In genomic region chr12:101919847-101920246, GRCm38 (mm10) we compare ENCODE assay signal across 25 mouse cellular contexts. TPM values are rescaled to one million over a fixed set of nuclear protein-coding genes. Genes with fewer than 3 reads are reported as not detected.
DNase-seq lines count a peak whose midpoint lies in the region; ATAC-seq and TF ChIP-seq lines count a peak whose summit lies in the region.
"Had no signal": no experiment of that assay in that cellular context is flagged by ENCODE, and none has a peak within 500 bp of the region (broad histone marks: within the 10 kb centered on the region; RNA-seq: fewer than 3 reads in every experiment).

No protein-coding gene starts in this region.

- DNase-seq in adrenal gland, postnatal 10 days: peak; percentile 53
- DNase-seq in adrenal gland, adult 8-10 months: no peak
- DNase-seq in liver, adult 2 months (ENCODE audit: extremely low read depth, low read depth, low spot score): peak; percentile 56
- no peak for DNase-seq in liver, embryonic 11.5 days (ENCODE audit: low spot score)
- DNase-seq: B cell, adult 2 months; cerebellum, adult 18-20 months; cerebellum, adult 9-10 months; cerebellum, postnatal 14 days; gastrocnemius, postnatal 25 days; heart, adult 18-20 months; heart, postnatal 14 days; heart, postnatal 4 days; kidney, adult 18-20 months had no signal

- WGBS in liver, adult 2 months: 22% methylated on average over 3 of the region's 3 CpGs
- 85% methylated on average over 3 of the region's 3 CpGs for WGBS in liver, embryonic 11.5 days
- WGBS in small intestine, adult 2 months: 84% methylated on average over 3 of the region's 3 CpGs
- WGBS in heart, embryonic 12.5 days: 77% methylated on average over 3 of the region's 3 CpGs

- ATAC-seq in liver, embryonic 11.5 days (replicated peaks; ENCODE audit: low FRiP score): no peak
- no peak for ATAC-seq in heart, embryonic 12.5 days (ENCODE audit: insufficient number of reproducible peaks, low FRiP score)
- ATAC-seq: forebrain, embryonic 15.5 days; hindbrain, postnatal 0 days; inflammation-experienced regulatory T-cells, adult 6 months; intestine, embryonic 16.5 days; Patski had no signal

- no peak for TF ChIP-seq POLR2A in liver, adult 2 months (IDR thresholded peaks at IDR 0.05; ENCODE audit: extremely low read depth, insufficient read depth, low read length)
- TF ChIP-seq POLR2A in small intestine, adult 2 months (IDR thresholded peaks at IDR 0.05; ENCODE audit: low read depth, low read length): no peak

- no peak overlapping the region for H3K4me2 ChIP-seq in liver, embryonic 11.5 days
- H3K4me2 ChIP-seq in heart, embryonic 12.5 days: no peak overlapping the region
- H3K4me2 ChIP-seq: forebrain, embryonic 12.5 days; forebrain, embryonic 15.5 days; heart, embryonic 13.5 days; hindbrain, embryonic 14.5 days had no signal

- no peaks in the 10 kb centered on the region for H3K4me1 ChIP-seq in liver, adult 2 months (ENCODE audit: control insufficient read depth, insufficient read depth, low read length)
- no peaks in the 10 kb centered on the region for H3K4me1 ChIP-seq in liver, embryonic 11.5 days (replicated peaks; ENCODE audit: control insufficient read depth, insufficient read depth, low read length)
- no peaks in the 10 kb centered on the region for H3K4me1 ChIP-seq in small intestine, adult 2 months (ENCODE audit: control insufficient read depth, insufficient read depth, insufficient read length, low read length)
- no peaks in the 10 kb centered on the region for H3K4me1 ChIP-seq in heart, embryonic 12.5 days (replicated peaks)
- H3K4me1 ChIP-seq: forebrain, embryonic 12.5 days; forebrain, embryonic 15.5 days; heart, embryonic 13.5 days had no signal

- H3K27me3 ChIP-seq in liver, adult 2 months (ENCODE audit: control insufficient read depth, insufficient read depth, low read length): no peaks in the 10 kb centered on the region
- no peaks in the 10 kb centered on the region for H3K27me3 ChIP-seq in liver, embryonic 11.5 days (replicated peaks; ENCODE audit: control insufficient read depth, insufficient read depth, low read length)
- no peaks in the 10 kb centered on the region for H3K27me3 ChIP-seq in small intestine, adult 2 months (ENCODE audit: control insufficient read depth, insufficient read depth, low read length)
- H3K27me3 ChIP-seq in heart, embryonic 12.5 days (replicated peaks): no peaks in the 10 kb centered on the region
- H3K27me3 ChIP-seq: CH12.LX; forebrain, embryonic 12.5 days; forebrain, embryonic 15.5 days; heart, embryonic 13.5 days; Patski had no signal

- no peaks in the 10 kb centered on the region for H3K79me2 ChIP-seq in liver, adult 2 months (ENCODE audit: control insufficient read depth, insufficient read depth, low read length)

- no peaks in the 10 kb centered on the region for H3K9me3 ChIP-seq in liver, embryonic 11.5 days (ENCODE audit: control insufficient read depth, low read length)
- H3K9me3 ChIP-seq in heart, embryonic 12.5 days (replicated peaks): no peaks in the 10 kb centered on the region
- H3K9me3 ChIP-seq: forebrain, embryonic 12.5 days; forebrain, embryonic 15.5 days; G1E; heart, embryonic 13.5 days had no signal

- no peak for TF ChIP-seq CTCF in liver, adult 2 months (IDR thresholded peaks at IDR 0.05; ENCODE audit: low read depth, low read length)
- TF ChIP-seq CTCF in small intestine, adult 2 months (IDR thresholded peaks at IDR 0.05; ENCODE audit: extremely low read depth, insufficient read length, insufficient replicate concordance, low read depth, low read length): peak; percentile 6; the same call in 1 of the 2 replicates

- no peak overlapping the region for H3K4me3 ChIP-seq in liver, adult 2 months (ENCODE audit: insufficient read depth, low read depth, low read length)
- H3K4me3 ChIP-seq in liver, embryonic 11.5 days (ENCODE audit: low read depth, low read length): no peak overlapping the region
- H3K4me3 ChIP-seq in small intestine, adult 2 months (ENCODE audit: low read depth, low read length): no peak overlapping the region
- H3K4me3 ChIP-seq in heart, embryonic 12.5 days: no peak overlapping the region
- H3K4me3 ChIP-seq: forebrain, embryonic 12.5 days; forebrain, embryonic 15.5 days; heart, embryonic 13.5 days had no signal

- no peak overlapping the region for H3K9ac ChIP-seq in liver, adult 2 months (ENCODE audit: low read depth, low read length)
- H3K9ac ChIP-seq in liver, embryonic 11.5 days (ENCODE audit: low read depth, low read length): no peak overlapping the region
- no peak overlapping the region for H3K9ac ChIP-seq in heart, embryonic 12.5 days
- H3K9ac ChIP-seq: forebrain, embryonic 12.5 days; forebrain, embryonic 15.5 days; heart, embryonic 13.5 days; hindbrain, embryonic 14.5 days had no signal

- peaks cover 16% of the 10 kb centered on the region for H3K36me3 ChIP-seq in liver, adult 2 months (ENCODE audit: control insufficient read depth, insufficient read depth, low read length)
- H3K36me3 ChIP-seq in liver, embryonic 11.5 days (ENCODE audit: control insufficient read depth, insufficient read depth, low read length): peaks cover 3% of the 10 kb centered on the region
- peaks cover 9% of the 10 kb centered on the region; the same call in 1 of the 2 replicates for H3K36me3 ChIP-seq in small intestine, adult 2 months (ENCODE audit: control insufficient read depth, insufficient read depth, low read length)
- peaks cover 21% of the 10 kb centered on the region for H3K36me3 ChIP-seq in heart, embryonic 12.5 days

- H3K27ac ChIP-seq in liver, adult 2 months (replicated peaks; ENCODE audit: insufficient read depth, low read depth, low read length): no peak overlapping the region
- no peak overlapping the region for H3K27ac ChIP-seq in liver, embryonic 11.5 days (ENCODE audit: low read depth, low read length)
- H3K27ac ChIP-seq in small intestine, adult 2 months (ENCODE audit: insufficient read depth, low read depth, low read length): no peak overlapping the region
- no peak overlapping the region for H3K27ac ChIP-seq in heart, embryonic 12.5 days (ENCODE audit: poor library complexity, severe bottlenecking)
- H3K27ac ChIP-seq: forebrain, embryonic 12.5 days; forebrain, embryonic 15.5 days; heart, embryonic 13.5 days; hindbrain, embryonic 14.5 days; hindbrain, postnatal 0 days had no signal

RNA-seq across cellular contexts. Expression of gene Trip11, which starts 6.8 kb away (rescaled TPM):
- total RNA-seq in adrenal gland, postnatal 10 days (2021): 10 to 100 TPM; 28.2 to 31.3 TPM
- total RNA-seq in adrenal gland, adult 8-10 months (2022): 10 to 100 TPM; 38.7 to 43.5 (median 39.6) TPM
- total RNA-seq in liver, adult 2 months (2014; rRNA removed): 12.4 and 14.8 TPM in 2 replicates
- 1.9 and 2.5 TPM in 2 replicates for polyA plus RNA-seq in liver, adult 2 months (2012; rRNA removed)
- 10.4 TPM in 2 replicates for polyA plus RNA-seq in liver, embryonic 11.5 days (2014; fragmentation: Nextera tagmentation; extraction: Ambion mirVana)
- 2.1 and 2.3 TPM in 2 replicates for polyA plus RNA-seq in small intestine, adult 2 months (2012; rRNA removed)
- polyA plus RNA-seq in heart, embryonic 12.5 days (2016; fragmentation: Nextera tagmentation; extraction: Ambion mirVana): 22.9 and 23.4 TPM in 2 replicates

RNA-seq across cellular contexts. Expression of gene Atxn3, which starts 38.2 kb away (rescaled TPM):
- 10 to 100 TPM; 16.4 to 17.2 TPM for total RNA-seq in adrenal gland, postnatal 10 days (2021)
- 10 to 100 TPM; 17.7 to 24.6 (median 20.9) TPM for total RNA-seq in adrenal gland, adult 8-10 months (2022)
- total RNA-seq in liver, adult 2 months (2014; rRNA removed): 13.9 and 14.1 TPM in 2 replicates
- 2.4 and 2.7 TPM in 2 replicates for polyA plus RNA-seq in liver, adult 2 months (2012; rRNA removed)
- polyA plus RNA-seq in liver, embryonic 11.5 days (2014; fragmentation: Nextera tagmentation; extraction: Ambion mirVana): 21.4 and 23.4 TPM in 2 replicates
- polyA plus RNA-seq in small intestine, adult 2 months (2012; rRNA removed): 0.30 and 0.76 TPM in 2 replicates
- polyA plus RNA-seq in heart, embryonic 12.5 days (2016; fragmentation: Nextera tagmentation; extraction: Ambion mirVana): 10.6 and 11.0 TPM in 2 replicates

RNA-seq across cellular contexts. Expression of gene Cpsf2, which starts 55.9 kb away (rescaled TPM):
- total RNA-seq in adrenal gland, postnatal 10 days (2021): 10 to 100 TPM; 27.3 to 28.0 TPM
- 10 to 100 TPM; 33.5 to 39.0 (median 37.2) TPM for total RNA-seq in adrenal gland, adult 8-10 months (2022)
- total RNA-seq in liver, adult 2 months (2014; rRNA removed): 7.7 and 9.2 TPM in 2 replicates
- 2.7 and 3.1 TPM in 2 replicates for polyA plus RNA-seq in liver, adult 2 months (2012; rRNA removed)
- polyA plus RNA-seq in liver, embryonic 11.5 days (2014; fragmentation: Nextera tagmentation; extraction: Ambion mirVana): 46.9 and 48.8 TPM in 2 replicates
- 0.70 and 1.2 TPM in 2 replicates for polyA plus RNA-seq in small intestine, adult 2 months (2012; rRNA removed)
- polyA plus RNA-seq in heart, embryonic 12.5 days (2016; fragmentation: Nextera tagmentation; extraction: Ambion mirVana): 26.2 and 27.7 TPM in 2 replicates

Comparison
In these comparisons a context has a peak if more than half of its experiments do, and no peak if none do; other contexts are left out.
1. DNase-seq: peak in adrenal gland, postnatal 10 days (single experiment) and liver, adult 2 months (single experiment); none in adrenal gland, adult 8-10 months (single experiment) and liver, embryonic 11.5 days (single experiment).